Mouse (Mus musculus) gastrocnemius, adult 8-10 months (tissue): ENCODE measurements around the gene Ngfr. TPM values are rescaled to one million over a fixed set of nuclear protein-coding genes. Genes with fewer than 3 reads are reported as not detected.
A peak's percentile ranks its signal among the peaks of the same experiment; 100 is the strongest.

Experiments
- DNase-seq, 2 experiments: peaks; one replicate each; pipeline ENCODE4 v3.0.0; 2022; ENCODE audit warnings: low spot score in 2 of 2
- total RNA-seq, 4 experiments: library from RNA; stranded (reverse); gene quantifications; 2 replicates each; pipeline ENCODE4 v1.2.4; 2022

Ngfr gene
- total RNA-seq, 4 experiments from 2014 or later: 0.12 to 1.0 (median 0.29) TPM

GRCm38 (mm10) chr11:95521563-95521962 is 66.0 kb downstream of the Ngfr start:
- DNase-seq: peak; percentile 47 to 54

- DNase-seq: peak; percentile 80 to 81
Measured at GRCm38 (mm10) chr11:95520456-95521072, 67.0 kb downstream of the Ngfr start.

- DNase-seq: no peak
Measured at GRCm38 (mm10) chr11:95519996-95520395, 67.5 kb downstream of the Ngfr start.

GRCm38 (mm10) chr11:95519299-95519698 is 68.2 kb downstream of the Ngfr start:
- DNase-seq: no peak

Other genes with a start within 250 kb of the Ngfr start
- 10 to 100 TPM; 49.1 to 55.1 (median 51.9) TPM for gene Slc35b1, start 203.0 kb downstream of the Ngfr start, total RNA-seq
- gene Spop, start 173.7 kb downstream of the Ngfr start, total RNA-seq: 100 to 1,000 TPM; 183 to 223 (median 204) TPM
- gene Nxph3, start 73.2 kb downstream of the Ngfr start, total RNA-seq: under 1 TPM; 0.13 to 0.45 (median 0.30) TPM
- 100 to 1,000 TPM; 142 to 193 (median 171) TPM for gene Phb, start 79.2 kb upstream of the Ngfr start, total RNA-seq
- 100 to 1,000 TPM; 107 to 171 (median 133) TPM for gene Zfp652, start 124.9 kb upstream of the Ngfr start, total RNA-seq
- under 1 TPM; 0.20 to 0.54 (median 0.34) TPM for gene B130006D01Rik, start 135.9 kb upstream of the Ngfr start, total RNA-seq
- 100 to 1,000 TPM; 341 to 419 (median 369) TPM for gene Phospho1, start 236.8 kb upstream of the Ngfr start, total RNA-seq
- 1 to 10 TPM; 2.3 to 4.0 (median 2.8) TPM for gene Gngt2, start 249.5 kb upstream of the Ngfr start, total RNA-seq